Mouse (Mus musculus) midbrain, embryonic 10.5 days (tissue): ENCODE data around the gene Cyp11a1. TPM values are rescaled to one million over a fixed set of nuclear protein-coding genes. Genes with fewer than 3 reads are reported as not detected.

Source experiments
- DNase-seq: peaks from one replicate; pipeline ENCODE4 v3.0.0-alpha.2; 2017; ENCODE audit warnings: low spot score
- H3K27ac ChIP-seq: fragments of 300-500 bp; sonication (generic); replicated peaks from 2 replicates; pipeline ENCODE4 v1.5.1; 2016; ENCODE audit warnings: mild to moderate bottlenecking
- H3K27me3 ChIP-seq: fragments of 300-500 bp; sonication (generic); 2 replicates; pipeline ENCODE4 v1.6.1; 2016; ENCODE audit warnings: low read depth, mild to moderate bottlenecking; ENCODE audit not compliant: poor library complexity, severe bottlenecking
- H3K36me3 ChIP-seq: fragments of 300-500 bp; sonication (generic); 2 replicates; pipeline ENCODE4 v1.6.1; 2016; ENCODE audit warnings: mild to moderate bottlenecking, moderate library complexity
- H3K4me1 ChIP-seq: fragments of 300-500 bp; sonication (generic); 2 replicates; pipeline ENCODE4 v1.6.1; 2016
- H3K4me3 ChIP-seq: fragments of 300-500 bp; sonication (generic); 2 replicates; pipeline ENCODE4 v1.5.1; 2016; ENCODE audit warnings: mild to moderate bottlenecking, moderate library complexity
- H3K9me3 ChIP-seq: fragments of 300-500 bp; sonication (generic); replicated peaks from 2 replicates; pipeline ENCODE4 v1.6.1; 2016; ENCODE audit warnings: mild to moderate bottlenecking
- WGBS: fragments of 180-500 bp; shearing (Covaris S2); methylation state at CpG from one replicate; pipeline ENCODE4 v1.1.7; 2016; 5-methylcytosine and 5-hydroxymethylcytosine counted together
- polyA plus RNA-seq: library from polyadenylated mRNA; unstranded; fragments of >200 nt; fragmentation: Nextera tagmentation; extraction: Ambion mirVana; gene quantifications from 2 replicates; pipeline ENCODE4 v1.2.1, GENCODE M21; 2016

Gene Cyp11a1
- polyA plus RNA-seq, 1 experiment from 2014 or later = 0.07 TPM

DNA sequence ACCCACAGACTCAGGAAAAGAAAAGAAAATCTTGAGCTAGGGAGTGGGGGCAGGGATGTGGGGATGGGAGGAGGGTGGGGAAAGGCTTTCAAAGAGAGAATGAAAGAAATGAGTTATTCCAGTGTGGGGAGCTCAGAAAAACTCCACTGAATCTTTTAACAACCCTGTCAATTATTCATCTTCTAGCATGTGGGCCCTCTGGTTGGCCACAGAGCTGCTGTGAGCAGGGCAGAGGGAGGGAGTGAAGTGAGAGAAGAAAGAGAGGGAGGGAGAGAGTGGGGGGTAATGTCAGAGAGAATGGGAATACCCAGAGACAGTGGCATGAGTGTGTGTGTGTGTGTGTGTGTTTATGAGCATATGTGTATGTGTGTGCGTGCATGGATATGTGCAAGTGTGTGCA, 47.8 kb downstream of the Cyp11a1 start:
- 96% methylated on average over 1 of the region's 1 CpGs for WGBS
- Histone ChIP-seq H3K27ac (peak overlapping the region; percentile 67; the same call in 1 of the 2 replicates), H3K4me1 (peaks cover 53% of the 10 kb centered on the region), H3K36me3 (no peaks in the 10 kb centered on the region), H3K4me3 (no peak overlapping the region), H3K27me3 (peaks cover 58% of the 10 kb centered on the region), H3K9me3 (no peaks in the 10 kb centered on the region)
- DNase-seq = no peak

DNA sequence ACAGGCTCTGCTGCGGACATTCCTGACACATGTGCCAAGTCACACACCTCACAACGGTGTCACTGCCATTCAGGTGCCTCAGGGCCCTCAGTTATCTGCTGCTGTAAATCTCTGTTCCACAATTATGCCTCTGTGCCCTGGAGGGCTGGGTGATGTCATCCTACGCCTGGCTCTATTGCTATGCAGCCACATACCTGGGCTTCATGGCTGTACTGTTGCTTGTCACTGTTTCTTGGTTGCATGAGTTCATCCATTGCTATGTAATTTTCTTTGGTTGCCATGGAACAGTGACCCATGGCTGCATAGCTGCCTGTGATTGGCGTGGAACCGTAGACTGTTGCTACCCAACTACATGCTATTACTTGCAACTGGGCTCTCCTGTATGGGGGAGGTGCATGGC, 49.5 kb downstream of the Cyp11a1 start:
- no peak for DNase-seq
- no peaks in the 10 kb centered on the region for H3K36me3 ChIP-seq
- H3K4me3 ChIP-seq = no peak overlapping the region
- H3K27me3 ChIP-seq = peaks cover 42% of the 10 kb centered on the region
- WGBS = 81% methylated on average over 5 of the region's 5 CpGs
- peaks cover 53% of the 10 kb centered on the region for H3K4me1 ChIP-seq
- H3K27ac ChIP-seq = no peak overlapping the region; the same call in 1 of the 2 replicates
- H3K9me3 ChIP-seq = no peaks in the 10 kb centered on the region

DNA sequence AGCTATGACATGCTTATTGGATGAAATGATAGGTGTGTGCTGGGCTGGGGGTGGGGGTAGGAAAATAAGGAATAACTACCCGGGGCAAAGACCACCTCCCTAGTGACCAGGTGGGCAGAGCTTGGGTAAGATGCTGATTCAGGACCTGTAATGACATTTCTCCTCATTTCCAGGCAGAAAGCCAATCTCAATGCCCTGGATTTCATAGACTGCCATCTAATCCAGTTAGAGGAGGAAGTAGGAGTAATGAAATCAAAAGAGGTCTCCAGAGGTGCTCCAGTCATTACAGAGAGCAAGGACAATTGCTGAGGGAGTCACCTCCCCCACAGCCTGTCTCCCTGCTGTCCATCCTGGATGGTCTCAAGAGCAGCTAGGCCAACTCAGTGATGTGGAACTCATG, 53.7 kb downstream of the Cyp11a1 start:
- Histone ChIP-seq H3K27ac (0 out of 2 replicates have a peak overlapping the region, but pooled peaks have one; percentile 35), H3K9me3 (no peaks in the 10 kb centered on the region), H3K36me3 (no peaks in the 10 kb centered on the region), H3K27me3 (peaks cover 19% of the 10 kb centered on the region), H3K4me3 (no peak overlapping the region), H3K4me1 (peaks cover 61% of the 10 kb centered on the region)
- DNase-seq = no peak
- WGBS = 72% methylated on average over 1 of the region's 1 CpGs

DNA sequence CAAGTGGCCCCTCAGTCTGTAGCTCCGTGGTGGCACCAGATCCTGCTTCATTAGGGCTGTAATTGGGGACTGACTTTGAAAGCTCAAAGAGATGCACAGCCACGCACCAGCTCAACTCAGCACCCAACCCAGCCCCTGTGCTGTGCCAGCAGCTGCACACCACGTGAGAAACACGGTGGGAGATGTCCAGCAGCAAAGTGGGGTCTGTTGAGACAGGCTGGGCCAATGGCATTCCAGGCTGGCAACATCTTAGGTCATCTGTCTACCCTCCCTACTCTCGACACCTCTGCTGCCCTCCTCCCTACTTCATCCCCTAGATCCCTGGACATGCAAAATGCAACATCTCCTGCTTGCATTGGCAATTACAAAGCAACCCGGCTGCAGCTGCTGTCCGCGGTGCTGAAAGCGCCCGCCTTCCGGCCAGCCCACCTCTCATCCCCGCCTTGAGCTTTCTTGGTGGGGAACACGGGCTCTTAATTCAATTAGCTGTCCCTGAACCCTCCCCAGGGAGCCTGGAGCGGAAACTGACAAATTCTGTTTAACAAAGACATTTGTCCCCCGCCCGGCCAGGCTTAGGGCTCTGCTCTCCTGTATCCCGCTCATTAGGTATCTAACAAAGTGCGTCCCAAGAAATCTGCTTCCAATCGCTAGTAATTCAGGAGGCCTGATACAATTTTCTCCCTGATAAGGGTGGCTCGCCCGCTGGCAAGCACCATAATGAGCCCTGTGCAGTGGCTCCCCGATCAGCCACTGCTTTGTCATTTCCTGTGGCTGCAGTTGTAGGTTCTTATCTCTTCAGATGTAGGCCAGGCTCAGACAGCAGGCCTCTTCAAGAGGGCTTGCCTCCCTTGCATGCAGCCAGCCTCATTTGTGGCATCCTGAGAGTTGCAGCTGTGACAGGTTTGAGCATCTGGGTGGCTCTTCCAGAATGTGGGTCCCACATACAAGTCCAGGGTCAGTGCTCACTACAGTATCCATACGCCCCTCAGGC, 54.8 kb downstream of the Cyp11a1 start:
- no peaks in the 10 kb centered on the region for H3K9me3 ChIP-seq
- 7% methylated on average over 23 of the region's 23 CpGs for WGBS
- no peak overlapping the region for H3K4me3 ChIP-seq
- peak overlapping the region; percentile 35; the same call in 1 of the 2 replicates for H3K27ac ChIP-seq
- peaks cover 13% of the 10 kb centered on the region for H3K27me3 ChIP-seq
- H3K36me3 ChIP-seq = no peaks in the 10 kb centered on the region
- peak; percentile 83 for DNase-seq
- H3K4me1 ChIP-seq = peaks cover 64% of the 10 kb centered on the region

DNA sequence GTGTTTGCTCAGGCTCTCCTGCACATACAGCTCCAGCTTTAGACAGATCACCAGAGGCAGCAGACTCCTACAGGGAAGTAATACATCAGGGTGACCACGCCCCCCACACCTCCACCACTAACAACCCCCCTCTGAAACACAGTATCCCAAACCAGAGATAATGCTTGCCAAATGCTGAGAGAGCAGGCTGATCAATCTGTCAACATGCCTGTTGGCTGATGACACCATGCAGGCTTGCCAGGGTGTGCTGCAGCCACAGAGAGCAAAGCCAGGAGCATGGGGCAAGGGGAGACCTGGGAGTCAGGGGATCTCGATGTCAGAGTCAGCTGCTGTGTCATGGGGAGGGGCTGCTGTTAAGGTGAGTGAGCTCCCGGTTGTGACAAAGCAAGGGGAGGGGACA, 57.3 kb downstream of the Cyp11a1 start, which contains the start of gene Stra6:
Gene Stra6 (plus strand): TSS at position 258 of the 400 bp plus-strand sequence.
- H3K4me1 ChIP-seq = peaks cover 78% of the 10 kb centered on the region
- no peaks in the 10 kb centered on the region for H3K36me3 ChIP-seq
- H3K4me3 ChIP-seq = no peak within 1 kb of the TSS
- 0 out of 2 replicates have a peak within 1 kb of the TSS, but pooled peaks have one; percentile 0 for H3K27ac ChIP-seq
- WGBS = 49% methylated on average over 3 of the region's 3 CpGs
- H3K27me3 ChIP-seq = peaks cover 13% of the 10 kb centered on the region
- DNase-seq = no peak
- H3K9me3 ChIP-seq = no peaks in the 10 kb centered on the region

DNA sequence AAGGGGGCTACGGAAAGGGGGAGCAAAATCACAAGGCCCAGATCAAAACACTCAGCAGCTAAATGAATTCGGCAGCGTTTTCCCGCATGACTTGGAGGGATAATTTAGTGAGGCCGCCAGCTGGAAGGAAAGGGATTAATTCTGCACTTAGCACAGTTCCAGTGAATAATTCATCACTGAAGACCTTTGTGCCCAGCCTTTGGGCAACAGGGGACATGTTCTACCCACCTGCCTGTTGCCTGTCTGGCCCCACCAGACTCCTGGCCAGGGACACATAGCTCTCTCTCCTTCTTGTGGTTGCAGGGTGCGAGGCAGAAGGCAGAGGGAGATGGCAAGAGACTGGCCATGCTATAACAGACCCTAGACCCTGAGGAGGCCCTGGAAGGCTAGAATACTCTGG, 59.3 kb downstream of the Cyp11a1 start:
- Histone ChIP-seq H3K4me3 (no peak overlapping the region), H3K36me3 (no peaks in the 10 kb centered on the region), H3K4me1 (peaks cover 72% of the 10 kb centered on the region), H3K27me3 (peaks cover 13% of the 10 kb centered on the region), H3K27ac (peak overlapping the region; percentile 77), H3K9me3 (no peaks in the 10 kb centered on the region)
- WGBS = 44% methylated on average over 6 of the region's 6 CpGs
- no peak for DNase-seq

DNA sequence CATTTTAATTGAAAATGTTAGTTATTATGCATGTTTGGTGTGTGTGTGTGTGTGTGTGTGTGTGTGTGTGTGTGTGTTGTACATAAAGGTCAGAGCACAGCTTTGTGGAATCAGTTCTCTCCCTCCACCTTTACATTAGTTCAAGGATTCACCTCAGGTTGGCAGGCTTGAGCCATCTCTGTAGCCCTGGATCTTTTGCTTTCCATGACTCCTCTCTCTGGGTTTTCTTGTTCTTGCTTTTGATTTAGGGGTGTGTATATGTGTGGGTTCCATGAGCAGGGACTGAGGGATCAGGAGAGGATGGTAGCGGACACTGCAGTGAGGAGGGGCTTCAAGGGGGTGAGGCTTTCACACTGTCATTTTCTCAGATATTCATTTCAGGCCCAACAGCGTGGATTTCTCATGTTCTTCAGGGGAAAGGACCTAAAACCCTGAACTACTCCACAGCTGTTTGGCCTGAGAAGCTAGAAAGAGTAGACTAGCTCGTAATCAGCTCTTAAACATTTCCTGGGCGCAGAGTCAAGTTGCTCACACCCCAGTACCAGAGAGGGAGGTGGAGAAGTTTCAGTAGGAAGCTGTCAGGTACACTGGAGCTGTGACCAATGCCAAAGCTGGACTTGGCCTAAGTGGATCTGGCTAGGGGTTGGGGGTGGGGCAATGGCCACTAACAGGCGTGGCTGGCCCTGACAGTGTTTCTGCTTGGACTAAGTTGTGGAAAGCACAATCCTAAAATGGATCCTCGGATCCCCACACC, 59.9 kb downstream of the Cyp11a1 start:
- peaks cover 12% of the 10 kb centered on the region for H3K27me3 ChIP-seq
- H3K4me3 ChIP-seq = no peak overlapping the region
- no peaks in the 10 kb centered on the region for H3K36me3 ChIP-seq
- H3K4me1 ChIP-seq = peaks cover 69% of the 10 kb centered on the region
- peak overlapping the region; percentile 77 for H3K27ac ChIP-seq
- no peak for DNase-seq
- no peaks in the 10 kb centered on the region for H3K9me3 ChIP-seq
- WGBS = 81% methylated on average over 6 of the region's 6 CpGs

DNA sequence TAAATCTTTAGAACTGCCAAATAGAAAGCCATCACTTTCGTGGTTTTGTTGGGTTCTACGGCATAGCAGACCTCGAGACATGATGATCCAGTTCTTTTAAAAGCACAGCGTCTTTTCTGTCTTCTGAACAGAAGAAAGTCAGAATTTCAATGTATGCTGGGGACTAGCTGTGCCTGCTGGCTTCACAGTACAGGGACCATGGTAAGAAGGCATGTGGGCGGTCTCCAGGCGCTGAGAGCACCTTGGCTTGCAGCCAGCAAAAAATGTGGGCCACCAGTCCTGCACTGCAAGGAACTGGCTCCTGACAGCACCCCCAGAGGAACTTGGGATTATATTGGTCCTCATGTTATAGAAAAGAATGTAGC, 60.5 kb downstream of the Cyp11a1 start:
- no peak overlapping the region for H3K4me3 ChIP-seq
- peaks cover 7% of the 10 kb centered on the region for H3K27me3 ChIP-seq
- no peaks in the 10 kb centered on the region for H3K9me3 ChIP-seq
- H3K4me1 ChIP-seq = peaks cover 69% of the 10 kb centered on the region
- no peak for DNase-seq
- WGBS = 88% methylated on average over 6 of the region's 6 CpGs
- H3K27ac ChIP-seq = peak overlapping the region; percentile 77
- H3K36me3 ChIP-seq = no peaks in the 10 kb centered on the region

DNA sequence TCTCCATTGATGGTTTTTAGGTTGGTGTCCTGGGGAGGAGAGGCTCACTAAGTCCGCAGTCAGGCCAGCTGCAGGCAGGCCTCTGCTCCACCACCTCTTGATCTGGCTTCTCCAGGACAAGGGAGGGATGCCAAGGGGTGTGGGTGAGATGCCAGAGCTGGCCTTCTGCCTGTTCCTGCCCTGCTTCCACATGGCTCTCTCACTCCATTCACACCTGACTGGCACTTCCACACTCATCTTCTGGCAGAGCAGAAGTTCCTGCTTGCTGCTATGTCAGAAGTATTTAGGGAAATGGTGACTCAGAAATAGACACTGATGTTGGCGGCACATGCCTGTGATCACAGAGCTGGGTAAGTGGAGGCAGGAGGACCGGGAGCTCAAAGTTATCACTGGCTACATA, 61.3 kb downstream of the Cyp11a1 start:
- DNase-seq = no peak
- H3K4me3 ChIP-seq = no peak overlapping the region
- peaks cover 5% of the 10 kb centered on the region for H3K27me3 ChIP-seq
- H3K36me3 ChIP-seq = no peaks in the 10 kb centered on the region
- H3K4me1 ChIP-seq = peaks cover 72% of the 10 kb centered on the region
- H3K9me3 ChIP-seq = no peaks in the 10 kb centered on the region
- WGBS = 83% methylated on average over 3 of the region's 3 CpGs
- H3K27ac ChIP-seq = peak overlapping the region; percentile 77; the same call in 1 of the 2 replicates

DNA sequence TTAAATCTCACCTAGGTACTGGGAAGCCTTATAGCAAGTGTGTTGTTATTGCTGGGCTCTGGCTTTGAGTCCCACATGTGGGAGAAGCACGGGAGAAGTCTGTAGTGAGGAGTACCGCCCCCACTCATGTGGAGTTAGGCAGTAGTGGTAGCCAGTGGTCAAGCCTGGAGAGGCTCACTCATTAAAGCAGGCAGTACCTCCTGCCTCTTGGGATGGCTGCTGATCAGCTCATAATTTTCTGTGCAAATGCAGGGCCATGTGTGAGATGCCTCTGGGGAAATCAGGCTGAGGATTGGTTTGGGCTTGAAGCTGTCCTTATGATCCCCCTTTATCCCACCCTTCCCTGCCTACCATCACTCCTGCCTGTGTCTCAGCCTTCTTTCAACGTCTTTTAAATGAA, 68.3 kb downstream of the Cyp11a1 start:
- WGBS = 57% methylated on average over 3 of the region's 3 CpGs
- Histone ChIP-seq H3K36me3 (no peaks in the 10 kb centered on the region), H3K27ac (no peak overlapping the region; the same call in 1 of the 2 replicates)

More for the DNA sequence above, 68.3 kb downstream of the Cyp11a1 start:
- H3K27me3 ChIP-seq = peaks cover 14% of the 10 kb centered on the region; the same call in 1 of the 2 replicates
- peaks cover 27% of the 10 kb centered on the region for H3K4me1 ChIP-seq
- no peak for DNase-seq
- H3K9me3 ChIP-seq = no peaks in the 10 kb centered on the region
- no peak overlapping the region for H3K4me3 ChIP-seq
